Mouse (Mus musculus) liver, embryonic 14.5 days (tissue): ENCODE data around the gene Olfr809. TPM values are rescaled to one million over a fixed set of nuclear protein-coding genes. Genes with fewer than 3 reads are reported as not detected.

Source experiments
- ATAC-seq: fragments of 200-750 bp; cut with Nextera tagmentation; 2 replicates; pipeline ENCODE4 v1.8.0; 2017; ENCODE audit warnings: moderate number of reproducible peaks, mild to moderate bottlenecking, moderate library complexity; ENCODE audit not compliant: insufficient read depth
- DNase-seq, 3 experiments: peaks; one replicate each; pipeline ENCODE4 v3.0.0-alpha.2; 2012 to 2013; ENCODE audit warnings: low read depth in 3 of 3, low spot score in 3 of 3
- H3K27ac ChIP-seq: fragments of 300-500 bp; sonication (generic); 2 replicates; pipeline ENCODE4 v1.5.1; 2014; ENCODE audit warnings: moderate library complexity, mild to moderate bottlenecking, control low read depth, inconsistent platforms
- H3K27me3 ChIP-seq: fragments of 300-500 bp; sonication (generic); 2 replicates; pipeline ENCODE4 v1.6.1; 2014; ENCODE audit warnings: mild to moderate bottlenecking, low read length, moderate library complexity; ENCODE audit not compliant: control insufficient read depth, insufficient read depth
- H3K36me3 ChIP-seq: fragments of 300-500 bp; sonication (generic); replicated peaks from 2 replicates; pipeline ENCODE4 v1.6.1; 2014; ENCODE audit warnings: low read depth; ENCODE audit not compliant: control insufficient read depth, insufficient read depth
- H3K4me1 ChIP-seq, 2 experiments: fragments of 200-500 bp in 1 of 2; fragments of 300-500 bp in 1 of 2; sonication (generic) in 1 of 2; replicated peaks; 2 replicates each; pipeline ENCODE4 v1.6.1; 2012 to 2014; ENCODE audit warnings: antibody characterized with exemption in 1 of 2, inconsistent platforms in 1 of 2, low read length in 1 of 2; ENCODE audit not compliant: control insufficient read depth in 2 of 2, insufficient read depth in 2 of 2
- H3K4me2 ChIP-seq: fragments of 300-500 bp; sonication (generic); 2 replicates; pipeline ENCODE4 v1.6.1; 2014; ENCODE audit warnings: low read depth, mild to moderate bottlenecking, control low read depth, moderate library complexity
- H3K4me3 ChIP-seq, 2 experiments: fragments of 200-500 bp in 1 of 2; fragments of 300-500 bp in 1 of 2; sonication (generic) in 1 of 2; 2 replicates each; pipeline ENCODE4 v1.5.1; 2012 to 2014; ENCODE audit warnings: low read depth in 2 of 2, low read length in 2 of 2, mild to moderate bottlenecking in 2 of 2, control low read depth in 1 of 2, inconsistent platforms in 1 of 2, moderate library complexity in 1 of 2; ENCODE audit not compliant: insufficient read depth in 1 of 2
- H3K9ac ChIP-seq: fragments of 300-500 bp; sonication (generic); replicated peaks from 2 replicates; pipeline ENCODE4 v1.6.1; 2014; ENCODE audit warnings: mild to moderate bottlenecking, control low read depth, moderate library complexity
- H3K9me3 ChIP-seq: fragments of 300-500 bp; sonication (generic); 2 replicates; pipeline ENCODE4 v1.6.1; 2016; ENCODE audit warnings: low read length, mixed read lengths; ENCODE audit not compliant: control insufficient read depth
- CTCF ChIP-seq: IDR thresholded peaks from 2 replicates; pipeline ENCODE4 v1.5.1; 2016; ENCODE audit warnings: antibody characterized with exemption, low read depth, control low read depth
- EP300 ChIP-seq: IDR thresholded peaks from 2 replicates; pipeline ENCODE4 v1.6.1; 2016; ENCODE audit warnings: antibody characterized with exemption, low read depth
- WGBS: fragments of 180-500 bp; shearing (Covaris S2); extraction: QIAGEN DNeasy Blood & Tissue Kit; methylation state at CpG from one replicate; pipeline ENCODE4 v1.1.7; 2014; ENCODE audit not compliant: insufficient replicate concordance; 5-methylcytosine and 5-hydroxymethylcytosine counted together
- polyA plus RNA-seq, 2 experiments: library from polyadenylated mRNA; depleted of rRNA in 1 of 2; stranded (reverse) in 1 of 2; unstranded in 1 of 2; fragments of >200 nt; fragmentation: Nextera tagmentation in 1 of 2; extraction: Ambion mirVana in 1 of 2; gene quantifications; 2 replicates each; pipeline versions ENCODE4 v1.2.1 to v1.2.3; 2012 to 2014

The Olfr809 gene
- polyA plus RNA-seq (2012; rRNA removed), result not detected in 2 replicates
- not detected in 2 replicates for polyA plus RNA-seq (2014; fragmentation: Nextera tagmentation; extraction: Ambion mirVana)

DNA sequence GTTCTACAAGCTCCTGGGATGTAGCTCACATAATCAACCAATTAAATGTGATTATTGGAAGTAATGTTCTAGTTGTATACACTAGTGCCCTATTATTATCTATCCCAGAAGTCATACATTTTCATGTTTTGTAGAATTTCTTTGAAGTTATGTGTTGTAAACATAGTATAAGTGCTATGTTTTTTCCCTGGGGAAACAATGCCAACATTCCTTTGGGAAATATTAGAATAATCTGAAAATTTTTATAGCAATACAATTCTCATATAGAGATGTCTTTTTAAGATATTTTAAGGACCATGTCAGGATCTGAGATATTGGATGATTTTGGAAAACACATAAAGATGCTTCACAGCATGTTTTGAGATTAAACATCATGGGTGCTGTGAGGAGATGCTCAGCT lies at the start of gene Olfr809:
Olfr809 (plus strand) TSS at position 301 of the 400 bp plus-strand sequence.
- H3K9me3 ChIP-seq, result no peaks in the 10 kb centered on the region
- no peak within 1 kb of the TSS for H3K27ac ChIP-seq
- no peak within 1 kb of the TSS for H3K9ac ChIP-seq
- H3K27me3 ChIP-seq, result no peaks in the 10 kb centered on the region
- TF ChIP-seq EP300, result no peak
- no peak for TF ChIP-seq CTCF
- no peak within 1 kb of the TSS for H3K4me2 ChIP-seq
- no peaks in the 10 kb centered on the region for H3K36me3 ChIP-seq
- ATAC-seq (no peak), DNase-seq (no peak)
- no peaks in the 10 kb centered on the region for H3K4me1 ChIP-seq
- H3K4me3 ChIP-seq, result no peak within 1 kb of the TSS

DNA sequence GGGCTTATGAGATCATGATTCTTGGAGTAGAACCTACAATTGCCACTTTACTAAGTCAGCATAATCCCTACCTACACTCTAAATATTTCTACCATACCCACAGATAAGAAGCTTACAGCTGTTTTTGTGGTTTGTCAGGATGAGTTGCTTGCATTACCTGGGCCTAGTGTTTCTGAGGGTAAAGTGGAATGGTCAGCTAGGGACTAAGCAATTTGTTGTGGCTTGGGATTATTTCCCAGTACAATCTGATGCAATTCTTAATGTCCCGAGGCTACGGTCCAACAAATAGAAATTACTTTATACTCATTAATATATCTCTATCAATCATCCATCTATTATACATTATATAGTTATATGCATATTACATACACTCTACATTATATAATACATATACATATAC lies 45.2 kb upstream of the Olfr809 start, which contains the start of gene Olfr805:
Olfr805 (minus strand) TSS at position 101 of the 400 bp plus-strand sequence.
- Histone ChIP-seq H3K4me3 (no peak within 1 kb of the TSS), H3K27ac (no peak within 1 kb of the TSS), H3K4me2 (no peak within 1 kb of the TSS), H3K9ac (no peak within 1 kb of the TSS), H3K9me3 (no peaks in the 10 kb centered on the region), H3K27me3 (no peaks in the 10 kb centered on the region), H3K4me1 (no peaks in the 10 kb centered on the region), H3K36me3 (no peaks in the 10 kb centered on the region)
- ATAC-seq (no peak), DNase-seq (no peak)
- WGBS, result 82% methylated on average over 2 of the region's 2 CpGs
- TF ChIP-seq CTCF, result no peak
- no peak for TF ChIP-seq EP300

DNA sequence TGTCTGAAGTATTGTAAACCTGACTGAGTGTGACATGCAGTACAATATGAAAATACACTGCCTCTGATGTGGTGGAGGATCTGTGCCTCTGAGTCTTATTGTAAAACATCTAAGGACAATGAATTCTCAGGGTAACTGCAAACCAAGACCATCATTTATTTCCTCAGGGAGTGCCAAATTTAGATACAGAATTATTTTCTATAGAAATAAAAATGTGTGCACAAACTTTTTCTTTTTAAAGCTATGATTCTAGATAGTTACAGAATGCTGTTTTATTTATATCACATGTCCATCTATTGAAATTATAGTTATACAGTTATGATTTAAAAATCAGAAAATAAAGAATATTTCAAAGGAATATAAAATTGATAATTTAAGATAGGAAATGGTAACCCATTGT lies 32.6 kb upstream of the Olfr809 start, which contains the start of gene Olfr806:
Olfr806 (minus strand) TSS at position 101 of the 400 bp plus-strand sequence.
- no peak for DNase-seq
- Histone ChIP-seq H3K9me3 (no peaks in the 10 kb centered on the region), H3K4me2 (no peak within 1 kb of the TSS), H3K36me3 (no peaks in the 10 kb centered on the region), H3K9ac (no peak within 1 kb of the TSS), H3K4me3 (no peak within 1 kb of the TSS), H3K27me3 (no peaks in the 10 kb centered on the region), H3K27ac (no peak within 1 kb of the TSS), H3K4me1 (no peaks in the 10 kb centered on the region)
- TF ChIP-seq CTCF, result no peak
- ATAC-seq, result no peak

DNA sequence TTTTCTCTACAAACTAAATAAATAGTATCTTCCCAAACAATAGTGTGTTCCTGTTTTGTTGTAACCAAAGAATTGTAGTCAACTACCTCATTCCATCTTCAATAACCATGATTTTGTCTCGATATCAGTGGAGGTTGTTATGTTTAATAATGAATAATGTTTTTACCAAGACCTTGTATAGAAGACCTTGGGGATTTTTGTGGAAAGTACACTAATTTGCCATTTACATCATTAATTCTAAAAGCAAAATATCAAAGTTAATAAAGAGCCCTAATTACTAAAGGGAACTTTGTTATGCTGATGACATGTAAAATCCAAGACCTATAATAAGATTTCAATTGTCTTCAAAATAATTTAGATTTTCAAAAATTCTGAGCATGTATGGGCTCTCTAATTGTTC lies 16.7 kb upstream of the Olfr809 start, which contains the start of gene Olfr807:
Olfr807 (minus strand) TSS at position 101 of the 400 bp plus-strand sequence.
- Histone ChIP-seq H3K4me1 (no peaks in the 10 kb centered on the region), H3K9ac (no peak within 1 kb of the TSS), H3K27me3 (no peaks in the 10 kb centered on the region), H3K4me3 (no peak within 1 kb of the TSS), H3K36me3 (no peaks in the 10 kb centered on the region), H3K27ac (no peak within 1 kb of the TSS), H3K9me3 (no peaks in the 10 kb centered on the region), H3K4me2 (no peak within 1 kb of the TSS)
- DNase-seq (no peak), ATAC-seq (no peak)
- 58% methylated on average over 1 of the region's 1 CpGs for WGBS
- TF ChIP-seq EP300, result no peak
- no peak for TF ChIP-seq CTCF

DNA sequence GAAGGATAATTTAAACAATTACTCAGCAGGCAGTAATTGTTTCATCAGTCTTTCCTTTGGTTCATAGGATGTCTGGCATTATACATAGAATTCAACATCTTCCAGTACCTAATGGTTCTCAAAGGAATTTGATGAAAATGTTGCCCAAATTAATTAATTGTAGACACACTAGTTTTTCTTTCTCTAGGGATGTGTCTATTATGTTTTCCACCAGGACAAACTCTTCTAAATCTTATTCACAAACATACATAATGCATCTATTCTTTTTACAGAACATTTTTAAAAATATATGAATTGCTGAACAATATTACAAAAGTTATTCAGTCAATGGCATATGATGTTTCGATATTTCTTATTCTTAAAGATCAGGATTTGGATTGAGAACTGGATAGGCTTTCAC lies 9.3 kb upstream of the Olfr809 start, which contains the start of gene Olfr808:
Olfr808 (plus strand) TSS at position 301 of the 400 bp plus-strand sequence.
- H3K27me3 ChIP-seq, result no peaks in the 10 kb centered on the region
- TF ChIP-seq CTCF (no peak), EP300 (no peak)
- H3K4me3 ChIP-seq, result no peak within 1 kb of the TSS
- no peaks in the 10 kb centered on the region for H3K4me1 ChIP-seq
- H3K4me2 ChIP-seq, result no peak within 1 kb of the TSS
- WGBS, result 57% methylated on average over 1 of the region's 1 CpGs
- no peak within 1 kb of the TSS for H3K9ac ChIP-seq
- no peaks in the 10 kb centered on the region for H3K9me3 ChIP-seq
- H3K36me3 ChIP-seq, result no peaks in the 10 kb centered on the region
- no peak for DNase-seq
- ATAC-seq, result no peak
- no peak within 1 kb of the TSS for H3K27ac ChIP-seq
